Mouse (Mus musculus) frontal cortex, adult (tissue): ENCODE results near the gene Cpm.

Source experiments
- ATAC-seq: cut with Nextera tagmentation; 2 replicates; pipeline ENCODE4 v1.9.2; 2017; ENCODE audit warnings: mild to moderate bottlenecking, moderate library complexity, mixed read lengths; ENCODE audit not compliant: low TSS enrichment

Gene Cpm

DNA sequence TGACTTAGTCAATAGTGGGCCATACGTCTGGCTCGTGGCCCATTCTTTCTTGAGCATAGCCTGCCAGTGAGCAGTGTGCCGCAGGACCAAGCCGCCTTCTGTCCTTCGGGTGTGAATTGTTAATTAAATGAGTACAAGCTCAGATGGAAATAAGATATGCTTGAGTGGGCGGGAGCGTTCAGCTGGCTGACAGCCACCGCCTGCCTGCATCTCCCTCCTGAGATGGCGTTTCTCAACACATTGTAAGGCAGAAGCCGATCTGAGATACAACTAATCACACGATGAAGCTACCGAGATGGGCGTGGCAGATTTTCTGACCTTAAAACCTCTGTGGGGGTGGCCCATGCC, 17.8 kb downstream of the Cpm start:
- peak; percentile 91 for ATAC-seq

DNA sequence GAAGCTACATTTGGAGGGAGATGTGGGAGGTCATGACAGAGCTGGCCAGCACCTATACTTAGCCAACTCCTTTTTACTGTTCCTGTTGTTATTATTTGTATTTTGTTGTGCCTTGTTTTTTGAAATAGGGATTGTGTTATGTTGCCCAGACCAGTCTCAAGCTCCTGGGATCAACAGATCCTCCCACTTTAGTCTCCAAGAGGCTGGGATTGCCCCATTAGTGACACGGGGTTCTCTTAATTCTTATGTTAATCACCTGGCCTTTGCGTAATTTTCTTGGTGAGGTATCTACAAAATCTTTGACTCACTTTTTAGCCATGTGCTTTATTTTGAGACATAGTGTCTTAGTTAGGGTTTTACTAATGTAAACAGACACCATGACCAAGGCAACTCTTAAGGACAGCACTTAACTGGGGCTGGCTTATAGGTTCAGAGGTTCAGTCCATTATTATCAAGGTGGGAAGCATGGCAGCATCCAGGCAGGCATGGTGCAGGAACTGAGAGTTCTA, 18.7 kb downstream of the Cpm start:
- no peak for ATAC-seq

- ATAC-seq = no peak
Observed at GRCm38 (mm10) chr10:117648643-117649042, 19.3 kb downstream of the Cpm start.

DNA sequence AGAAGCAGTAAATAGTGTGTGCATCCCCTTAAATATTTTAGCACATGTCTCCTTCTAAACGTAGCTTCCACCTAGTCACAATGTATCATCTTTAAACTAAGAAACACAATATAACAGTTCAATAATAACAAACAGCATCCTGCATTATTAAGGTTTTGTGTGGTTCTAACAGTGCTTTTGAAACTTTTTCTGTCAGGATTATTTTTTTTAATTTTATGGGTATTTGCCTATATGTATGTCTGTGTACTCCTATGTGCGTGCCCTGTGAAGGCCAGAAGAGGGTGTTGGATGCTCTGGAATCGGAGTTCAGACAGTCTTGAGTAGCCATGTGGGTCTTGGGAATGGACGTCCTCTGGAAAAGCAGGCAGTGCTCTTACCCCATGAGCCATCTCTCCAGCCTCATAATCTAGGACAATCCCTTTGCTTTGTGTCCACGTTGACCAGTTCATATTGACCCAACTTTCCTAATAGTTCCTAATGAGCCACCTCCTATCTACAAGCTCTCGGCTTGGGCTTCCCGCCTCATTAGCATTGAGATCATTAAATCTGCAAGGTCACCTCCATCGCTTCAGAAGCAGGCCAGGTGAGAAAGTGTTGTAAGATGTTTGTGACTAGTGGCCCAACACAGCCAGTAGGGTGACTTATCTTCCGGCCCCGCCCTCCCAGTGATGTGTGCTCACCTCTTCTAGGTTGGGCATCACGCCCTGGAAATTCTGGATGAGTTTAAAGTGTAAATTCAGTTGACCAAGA, 20.2 kb downstream of the Cpm start:
- no peak for ATAC-seq

GRCm38 (mm10) chr10:117650042-117650655, 20.8 kb downstream of the Cpm start:
- ATAC-seq = no peak

- ATAC-seq = no peak
Observed at GRCm38 (mm10) chr10:117650725-117651124, 21.4 kb downstream of the Cpm start.

DNA sequence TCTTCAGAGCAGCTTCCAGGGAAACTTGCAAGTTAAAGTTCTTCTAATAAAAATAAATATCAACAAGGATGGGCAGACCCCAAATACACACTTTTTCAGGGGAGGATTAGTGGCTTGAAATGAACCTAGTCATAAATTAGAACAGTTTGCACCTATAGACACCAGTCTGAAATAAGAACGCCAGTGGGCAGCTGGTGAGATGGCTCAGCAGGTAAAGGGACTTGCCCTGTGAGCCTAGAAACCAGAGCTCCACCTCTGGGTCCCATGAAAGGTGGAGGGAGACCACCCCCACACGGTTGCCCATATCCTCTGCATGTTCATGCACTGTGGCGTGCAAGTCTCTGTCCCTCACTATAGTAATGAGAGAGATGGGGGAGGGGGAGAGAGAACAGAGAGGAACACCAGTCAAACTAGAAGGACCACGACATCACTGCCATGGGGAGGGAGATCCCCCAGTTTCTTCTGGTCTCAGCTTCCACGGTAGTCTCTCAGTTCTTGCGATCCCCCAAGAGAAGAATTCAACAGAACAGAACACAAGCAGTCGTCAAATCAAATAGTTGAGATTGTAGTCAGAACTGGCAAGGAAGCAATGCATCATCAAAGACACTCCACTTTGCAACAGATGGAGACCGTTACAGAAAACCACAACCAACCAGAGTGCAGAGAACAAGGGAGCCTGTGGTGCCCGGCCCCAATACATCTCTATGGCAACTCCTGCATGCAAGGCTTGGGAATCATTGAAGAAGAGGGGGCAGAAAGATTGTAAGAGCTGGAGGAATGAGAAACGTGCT, 22.5 kb downstream of the Cpm start:
- ATAC-seq = 0 out of 2 replicates have a peak, but pooled peaks have one; percentile 52

- ATAC-seq = no peak
Observed at GRCm38 (mm10) chr10:117652378-117652774, 23.1 kb downstream of the Cpm start.

DNA sequence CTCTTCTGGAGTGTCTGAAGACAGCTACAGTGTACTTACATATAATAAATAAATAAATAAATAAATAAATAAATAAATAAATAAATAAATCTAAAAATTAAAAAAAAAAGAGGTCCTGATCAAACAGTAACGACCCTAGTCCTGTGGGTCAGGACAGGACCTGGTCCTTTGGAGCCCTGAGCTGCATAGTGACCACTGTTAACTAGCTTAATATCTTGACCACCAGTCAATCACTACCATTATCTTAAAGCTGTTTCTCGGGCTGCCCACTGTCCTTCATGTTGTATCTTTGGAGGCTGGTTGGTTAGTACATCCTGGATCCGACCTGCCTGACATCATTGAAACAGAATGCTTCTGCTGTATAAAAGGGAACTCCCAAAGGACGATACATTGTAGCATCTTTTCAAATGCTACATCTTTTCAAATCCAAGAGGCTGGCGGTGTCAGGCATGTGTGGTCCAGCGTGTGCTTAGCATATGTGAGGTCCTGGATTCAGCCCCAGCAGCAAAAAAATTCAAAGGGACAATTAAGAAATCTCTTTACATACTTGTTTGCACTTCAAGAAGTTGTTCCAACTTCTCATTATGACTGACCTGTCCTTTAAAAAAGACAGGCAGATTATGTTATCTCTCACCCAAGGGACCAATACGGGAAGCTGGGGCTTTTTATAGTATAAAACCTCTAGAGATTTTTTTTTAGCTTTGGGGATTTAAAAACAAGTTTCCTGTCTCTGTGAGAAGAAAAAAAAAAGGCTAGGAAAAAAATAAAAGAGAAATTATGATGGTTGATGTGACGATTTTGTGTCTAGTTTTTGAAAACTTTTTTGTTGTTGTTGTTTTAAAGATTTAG, 23.9 kb downstream of the Cpm start:
- ATAC-seq = no peak

DNA sequence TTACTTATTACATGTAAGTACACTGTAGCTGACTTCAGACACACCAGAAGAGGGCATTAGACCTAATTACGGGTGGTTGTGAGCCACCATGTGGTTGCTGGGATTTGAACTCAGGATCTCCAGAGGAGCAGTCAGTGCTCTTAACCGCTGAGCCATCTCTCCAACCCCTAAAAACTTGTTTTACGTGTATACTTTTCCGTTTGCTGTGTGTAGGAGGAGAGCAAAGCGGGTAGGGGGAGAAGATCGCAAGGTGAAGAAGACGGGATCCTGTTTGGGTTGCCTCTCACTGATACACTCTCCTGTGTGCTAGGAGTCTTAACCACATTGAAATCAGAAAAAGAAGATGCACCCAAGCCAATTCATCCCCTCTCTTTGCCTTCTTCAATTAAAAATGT, 24.5 kb downstream of the Cpm start:
- ATAC-seq = no peak

DNA sequence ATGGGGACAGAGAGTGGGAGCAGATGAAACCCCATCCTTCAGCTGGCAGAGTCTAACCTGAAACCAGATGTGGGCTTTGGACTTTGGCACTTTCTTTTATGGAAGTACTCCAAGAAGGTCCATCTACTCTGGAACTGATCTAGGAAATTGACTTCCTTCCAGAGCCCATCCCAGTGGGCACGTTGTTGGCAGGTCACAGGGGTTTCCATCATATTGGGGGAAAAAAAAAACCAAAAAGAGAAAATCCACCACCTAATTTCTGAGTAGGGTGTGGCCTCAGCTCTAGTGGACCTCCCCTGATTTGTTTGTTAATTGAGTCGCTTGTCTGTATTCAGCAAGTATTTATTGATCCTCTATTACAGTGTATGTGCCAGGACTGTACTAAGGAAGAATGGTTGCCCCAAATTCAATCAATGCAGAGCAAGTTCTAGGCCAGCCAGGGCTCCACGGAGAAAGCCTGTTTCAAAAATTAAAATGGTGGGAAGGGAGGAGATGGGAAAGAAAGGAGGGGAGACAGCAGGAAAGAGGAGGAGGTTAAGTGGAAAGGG, 25.4 kb downstream of the Cpm start:
- no peak for ATAC-seq

- ATAC-seq = no peak
Observed at GRCm38 (mm10) chr10:117655460-117655859, 26.2 kb downstream of the Cpm start.

- ATAC-seq = no peak
Observed at GRCm38 (mm10) chr10:117655908-117656661, 26.8 kb downstream of the Cpm start.

DNA sequence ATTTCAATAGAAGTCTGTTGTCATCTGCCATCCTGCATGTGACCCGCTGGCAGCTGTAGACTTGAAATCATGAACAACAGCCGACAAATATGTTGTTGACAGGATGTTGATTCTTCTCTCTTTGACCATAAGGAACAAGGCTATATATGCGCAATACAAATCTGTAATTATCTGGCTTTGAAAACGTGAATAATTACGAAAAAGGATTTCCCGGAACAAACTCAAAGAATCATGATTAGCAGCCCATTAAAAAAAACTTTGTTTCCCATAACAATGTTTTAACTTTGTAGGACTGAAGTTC, 27.3 kb downstream of the Cpm start:
- no peak for ATAC-seq

GRCm38 (mm10) chr10:117656985-117657658, 27.8 kb downstream of the Cpm start:
- ATAC-seq = no peak

DNA sequence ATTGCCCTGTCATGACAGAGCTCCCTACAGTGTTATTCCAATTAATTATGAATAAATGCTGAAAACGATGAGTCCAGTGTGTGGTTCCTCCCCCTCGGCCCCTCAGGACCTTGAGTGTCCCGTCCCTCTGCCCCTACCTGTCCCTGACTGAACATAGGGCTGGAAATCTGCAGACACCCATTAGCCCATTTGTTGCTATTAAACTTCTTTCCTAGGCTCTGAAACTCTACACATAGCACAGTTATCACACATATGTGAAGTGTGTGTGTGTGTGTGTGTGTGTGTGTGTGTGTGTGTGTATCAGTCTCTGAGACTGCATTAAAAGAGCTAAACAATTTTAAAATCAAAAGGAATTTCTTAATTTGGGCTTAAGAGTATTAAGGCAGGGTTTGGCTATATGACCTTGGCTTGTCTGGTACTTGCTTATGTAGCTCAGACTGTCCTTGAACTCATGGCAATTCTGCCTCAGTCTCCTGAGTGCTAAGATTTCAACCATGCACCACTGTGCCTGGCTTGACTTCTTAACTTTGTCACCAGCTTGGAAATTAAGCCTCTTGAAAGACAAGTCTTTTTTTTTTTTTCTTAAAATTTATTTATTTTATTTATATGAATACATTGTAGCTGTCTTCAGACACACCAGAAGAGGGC, 28.5 kb downstream of the Cpm start:
- ATAC-seq = no peak

GRCm38 (mm10) chr10:117658522-117659429, 29.5 kb downstream of the Cpm start:
- no peak for ATAC-seq

DNA sequence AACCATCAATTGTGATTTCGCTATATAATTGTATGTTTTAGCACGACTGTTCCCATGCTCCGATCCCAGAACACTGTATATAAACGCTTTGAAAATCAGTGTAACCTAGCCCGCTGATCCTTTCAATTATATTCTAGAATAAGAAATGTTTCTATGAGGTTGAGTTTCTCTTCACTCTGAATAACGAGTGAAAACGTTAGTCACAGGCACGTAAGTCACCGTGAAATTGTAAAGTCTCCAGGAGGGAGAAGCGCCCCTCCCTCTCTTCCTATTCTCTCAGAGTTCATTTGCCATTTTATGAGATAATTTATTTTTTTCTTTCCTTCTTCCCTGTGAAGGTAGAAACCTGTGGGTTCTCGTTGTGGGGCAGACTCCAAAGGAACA, 30.1 kb downstream of the Cpm start:
- no peak for ATAC-seq

DNA sequence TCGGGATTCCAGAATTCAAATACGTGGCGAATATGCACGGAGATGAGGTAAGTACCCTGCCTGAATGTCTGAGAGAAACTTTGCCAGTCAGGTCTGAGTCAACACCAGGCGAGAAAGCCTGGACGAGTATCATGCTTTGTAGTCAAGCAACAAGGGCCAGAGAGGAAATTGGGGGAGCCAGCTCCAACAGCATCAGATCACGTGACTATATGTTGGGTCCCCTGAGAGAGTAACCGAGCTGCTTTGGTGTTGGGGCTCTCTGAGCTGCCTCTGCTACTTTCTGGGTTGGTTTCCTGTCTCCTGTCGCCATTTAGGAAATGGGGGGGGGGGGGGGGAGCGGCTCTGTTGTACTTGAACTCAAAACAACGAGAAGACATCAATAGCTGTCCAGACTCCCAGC, 30.5 kb downstream of the Cpm start:
- ATAC-seq = no peak
